Mouse (Mus musculus) midbrain, embryonic 10.5 days (tissue): ENCODE measurements around the gene Apobec3. TPM values are rescaled to one million over a fixed set of nuclear protein-coding genes. Genes with fewer than 3 reads are reported as not detected.

Experiments used
- DNase-seq: peaks from one replicate; pipeline ENCODE4 v3.0.0-alpha.2; 2017; ENCODE audit warnings: low spot score
- H3K27ac ChIP-seq: fragments of 300-500 bp; sonication (generic); replicated peaks from 2 replicates; pipeline ENCODE4 v1.5.1; 2016; ENCODE audit warnings: mild to moderate bottlenecking
- H3K27me3 ChIP-seq: fragments of 300-500 bp; sonication (generic); 2 replicates; pipeline ENCODE4 v1.6.1; 2016; ENCODE audit warnings: low read depth, mild to moderate bottlenecking; ENCODE audit not compliant: poor library complexity, severe bottlenecking
- H3K36me3 ChIP-seq: fragments of 300-500 bp; sonication (generic); 2 replicates; pipeline ENCODE4 v1.6.1; 2016; ENCODE audit warnings: mild to moderate bottlenecking, moderate library complexity
- H3K4me1 ChIP-seq: fragments of 300-500 bp; sonication (generic); 2 replicates; pipeline ENCODE4 v1.6.1; 2016
- H3K4me3 ChIP-seq: fragments of 300-500 bp; sonication (generic); 2 replicates; pipeline ENCODE4 v1.5.1; 2016; ENCODE audit warnings: mild to moderate bottlenecking, moderate library complexity
- H3K9me3 ChIP-seq: fragments of 300-500 bp; sonication (generic); replicated peaks from 2 replicates; pipeline ENCODE4 v1.6.1; 2016; ENCODE audit warnings: mild to moderate bottlenecking
- WGBS: fragments of 180-500 bp; shearing (Covaris S2); methylation state at CpG from one replicate; pipeline ENCODE4 v1.1.7; 2016; 5-methylcytosine and 5-hydroxymethylcytosine counted together
- polyA plus RNA-seq: library from polyadenylated mRNA; unstranded; fragments of >200 nt; fragmentation: Nextera tagmentation; extraction: Ambion mirVana; gene quantifications from 2 replicates; pipeline ENCODE4 v1.2.1, GENCODE M21; 2016

Gene Apobec3
- polyA plus RNA-seq, result 6.2 and 8.5 TPM in 2 replicates

GRCm38 (mm10) chr15:79891436-79892212 is at the start of gene Apobec3:
Gene Apobec3, plus strand, starts transcription at chr15:79891659.
- DNase-seq, result peak; percentile 72
- Histone ChIP-seq H3K4me1 (peaks cover 15% of the 10 kb centered on the region), H3K4me3 (peak within 1 kb of the TSS; percentile 53), H3K27ac (peak within 1 kb of the TSS; percentile 67), H3K9me3 (no peaks in the 10 kb centered on the region), H3K27me3 (peaks cover 33% of the 10 kb centered on the region), H3K36me3 (no peaks in the 10 kb centered on the region)
- 1% methylated on average over 20 of the region's 20 CpGs for WGBS

- 88% methylated on average over 3 of the region's 3 CpGs for WGBS
- DNase-seq, result no peak
- Histone ChIP-seq H3K4me3 (no peak overlapping the region), H3K27ac (no peak overlapping the region), H3K27me3 (no peaks in the 10 kb centered on the region; the same call in 1 of the 2 replicates), H3K36me3 (no peaks in the 10 kb centered on the region), H3K4me1 (peaks cover 11% of the 10 kb centered on the region), H3K9me3 (no peaks in the 10 kb centered on the region)
Observed at GRCm38 (mm10) chr15:79842985-79843384, 48.5 kb upstream of the Apobec3 start.

- Histone ChIP-seq H3K27ac (no peak overlapping the region), H3K9me3 (no peaks in the 10 kb centered on the region; the same call in 1 of the 2 replicates), H3K36me3 (no peaks in the 10 kb centered on the region), H3K4me1 (peaks cover 11% of the 10 kb centered on the region), H3K27me3 (no peaks in the 10 kb centered on the region; the same call in 1 of the 2 replicates), H3K4me3 (no peak overlapping the region)
- no peak for DNase-seq
- WGBS, result 81% methylated on average over 4 of the region's 4 CpGs
Observed at GRCm38 (mm10) chr15:79845986-79846385, 45.5 kb upstream of the Apobec3 start.

GRCm38 (mm10) chr15:79847100-79847499 is 44.4 kb upstream of the Apobec3 start:
- Histone ChIP-seq H3K36me3 (no peaks in the 10 kb centered on the region), H3K4me1 (peaks cover 11% of the 10 kb centered on the region), H3K27ac (no peak overlapping the region), H3K9me3 (no peaks in the 10 kb centered on the region; the same call in 1 of the 2 replicates), H3K4me3 (no peak overlapping the region), H3K27me3 (no peaks in the 10 kb centered on the region; the same call in 1 of the 2 replicates)
- no peak for DNase-seq
- WGBS, result 25% methylated on average over 5 of the region's 5 CpGs

- Histone ChIP-seq H3K27me3 (no peaks in the 10 kb centered on the region; the same call in 1 of the 2 replicates), H3K36me3 (no peaks in the 10 kb centered on the region), H3K4me3 (no peak overlapping the region), H3K27ac (no peak overlapping the region), H3K4me1 (peaks cover 11% of the 10 kb centered on the region), H3K9me3 (no peaks in the 10 kb centered on the region; the same call in 1 of the 2 replicates)
- WGBS, result 97% methylated on average over 2 of the region's 2 CpGs
- DNase-seq, result no peak
Observed at GRCm38 (mm10) chr15:79850143-79850542, 41.3 kb upstream of the Apobec3 start.

- H3K9me3 ChIP-seq, result no peaks in the 10 kb centered on the region
- no peaks in the 10 kb centered on the region for H3K36me3 ChIP-seq
- H3K4me1 ChIP-seq, result no peaks in the 10 kb centered on the region
- H3K27me3 ChIP-seq, result no peaks in the 10 kb centered on the region
- H3K4me3 ChIP-seq, result no peak overlapping the region
- 91% methylated on average over 5 of the region's 5 CpGs for WGBS
- no peak overlapping the region for H3K27ac ChIP-seq
- no peak for DNase-seq
Observed at GRCm38 (mm10) chr15:79858979-79859378, 32.5 kb upstream of the Apobec3 start.

GRCm38 (mm10) chr15:79859821-79860220 is 31.6 kb upstream of the Apobec3 start:
- no peak for DNase-seq
- no peak overlapping the region for H3K4me3 ChIP-seq
- H3K27ac ChIP-seq, result no peak overlapping the region
- H3K27me3 ChIP-seq, result no peaks in the 10 kb centered on the region
- H3K9me3 ChIP-seq, result no peaks in the 10 kb centered on the region
- 87% methylated on average over 9 of the region's 9 CpGs for WGBS
- H3K36me3 ChIP-seq, result no peaks in the 10 kb centered on the region
- H3K4me1 ChIP-seq, result no peaks in the 10 kb centered on the region

- no peak overlapping the region for H3K4me3 ChIP-seq
- no peaks in the 10 kb centered on the region for H3K27me3 ChIP-seq
- DNase-seq, result no peak
- peaks cover 6% of the 10 kb centered on the region; the same call in 1 of the 2 replicates for H3K9me3 ChIP-seq
- H3K27ac ChIP-seq, result no peak overlapping the region
- no peaks in the 10 kb centered on the region for H3K36me3 ChIP-seq
- H3K4me1 ChIP-seq, result no peaks in the 10 kb centered on the region
- WGBS, result 79% methylated on average over 3 of the region's 3 CpGs
Observed at GRCm38 (mm10) chr15:79867260-79868002, 24.0 kb upstream of the Apobec3 start.

GRCm38 (mm10) chr15:79873545-79873944 is 17.9 kb upstream of the Apobec3 start:
- WGBS, result 91% methylated on average over 8 of the region's 8 CpGs

GRCm38 (mm10) chr15:79873995-79874394 is 17.5 kb upstream of the Apobec3 start:
- no peaks in the 10 kb centered on the region for H3K4me1 ChIP-seq
- no peak overlapping the region for H3K27ac ChIP-seq
- peaks cover 5% of the 10 kb centered on the region; the same call in 1 of the 2 replicates for H3K9me3 ChIP-seq
- H3K27me3 ChIP-seq, result no peaks in the 10 kb centered on the region
- H3K36me3 ChIP-seq, result no peaks in the 10 kb centered on the region
- H3K4me3 ChIP-seq, result no peak overlapping the region
- WGBS, result 69% methylated on average over 2 of the region's 2 CpGs
- DNase-seq, result no peak

More at GRCm38 (mm10) chr15:79873545-79873944, 17.9 kb upstream of the Apobec3 start:
- Histone ChIP-seq H3K9me3 (peaks cover 6% of the 10 kb centered on the region; the same call in 1 of the 2 replicates), H3K4me1 (no peaks in the 10 kb centered on the region), H3K27ac (no peak overlapping the region), H3K27me3 (no peaks in the 10 kb centered on the region), H3K4me3 (no peak overlapping the region), H3K36me3 (no peaks in the 10 kb centered on the region)
- DNase-seq, result no peak

- H3K4me3 ChIP-seq, result no peak overlapping the region
- DNase-seq, result no peak
- no peaks in the 10 kb centered on the region for H3K9me3 ChIP-seq
- H3K4me1 ChIP-seq, result no peaks in the 10 kb centered on the region
- H3K36me3 ChIP-seq, result no peaks in the 10 kb centered on the region
- WGBS, result 92% methylated on average over 18 of the region's 18 CpGs
- no peaks in the 10 kb centered on the region for H3K27me3 ChIP-seq
- H3K27ac ChIP-seq, result no peak overlapping the region
Observed at GRCm38 (mm10) chr15:79875261-79875995, 16.0 kb upstream of the Apobec3 start.

GRCm38 (mm10) chr15:79878725-79879136 is 12.7 kb upstream of the Apobec3 start:
- H3K4me3 ChIP-seq, result no peak overlapping the region
- peaks cover 6% of the 10 kb centered on the region; the same call in 1 of the 2 replicates for H3K27me3 ChIP-seq
- peaks cover 10% of the 10 kb centered on the region for H3K4me1 ChIP-seq
- no peaks in the 10 kb centered on the region for H3K36me3 ChIP-seq
- 79% methylated on average over 6 of the region's 6 CpGs for WGBS
- H3K27ac ChIP-seq, result no peak overlapping the region
- no peaks in the 10 kb centered on the region for H3K9me3 ChIP-seq
- no peak for DNase-seq
